Mouse (Mus musculus) granulocyte monocyte progenitor cell, adult 5-6 weeks (primary cell): ENCODE measurements around the gene Meox1. TPM values are rescaled to one million over a fixed set of nuclear protein-coding genes. Genes with fewer than 3 reads are reported as not detected.

Source experiments
- ATAC-seq: replicated peaks from 2 replicates; pipeline ENCODE4 v1.8.0; 2016; ENCODE audit warnings: mild to moderate bottlenecking, moderate TSS enrichment, inconsistent platforms; ENCODE audit not compliant: poor library complexity, severe bottlenecking
- total RNA-seq, 2 experiments: library from RNA; stranded (forward) in 1 of 2; stranded (reverse) in 1 of 2; fragments of 200-712, 200-1000 nt in 1 of 2; fragments of >200 nt in 1 of 2; fragmentation: Nextera tagmentation in 1 of 2; gene quantifications; 2 replicates each; pipeline ENCODE4 v1.2.3; 2014 to 2017

Meox1 gene
- total RNA-seq, 2 experiments from 2014 or later, result not detected

DNA sequence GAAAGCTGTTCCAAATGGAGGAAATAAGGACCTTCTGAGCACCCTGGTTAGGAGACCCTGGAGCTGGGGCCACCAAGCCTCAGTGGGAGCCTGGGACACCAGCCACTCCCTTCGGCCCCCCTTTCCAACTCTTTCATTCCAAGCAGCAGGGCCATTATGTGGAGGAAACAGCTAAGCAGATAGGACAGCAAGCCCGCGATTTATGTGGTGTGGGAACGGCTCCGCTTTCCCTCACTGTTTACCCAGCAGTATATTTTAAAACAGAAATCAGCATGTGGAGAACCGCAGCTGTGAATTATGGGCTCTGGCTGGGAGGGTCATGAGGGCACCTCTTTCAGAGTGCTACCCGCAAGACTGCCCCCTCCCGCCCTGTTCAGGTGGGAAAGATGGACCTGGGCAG, 7.1 kb upstream of the Meox1 start:
- ATAC-seq, result no peak

DNA sequence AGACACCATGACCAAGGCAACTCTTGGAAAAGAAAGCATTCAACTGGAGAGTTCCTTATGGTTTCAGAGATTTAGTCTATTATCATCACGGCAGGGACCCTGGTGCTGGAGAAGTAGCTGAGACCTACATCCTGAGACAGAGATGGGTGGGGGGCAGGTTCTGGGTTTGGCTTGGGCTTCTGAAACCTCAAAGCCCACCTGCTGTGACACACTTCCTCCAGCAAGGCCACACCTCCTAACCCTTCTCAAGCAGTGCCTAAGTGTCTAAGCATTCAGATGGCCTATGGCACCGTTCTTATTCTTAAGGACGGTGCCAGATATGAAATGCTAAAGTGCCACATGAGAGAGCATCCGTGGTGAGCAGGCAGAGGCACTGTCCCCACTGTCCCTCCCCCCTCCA, 4.2 kb upstream of the Meox1 start:
- ATAC-seq, result no peak

DNA sequence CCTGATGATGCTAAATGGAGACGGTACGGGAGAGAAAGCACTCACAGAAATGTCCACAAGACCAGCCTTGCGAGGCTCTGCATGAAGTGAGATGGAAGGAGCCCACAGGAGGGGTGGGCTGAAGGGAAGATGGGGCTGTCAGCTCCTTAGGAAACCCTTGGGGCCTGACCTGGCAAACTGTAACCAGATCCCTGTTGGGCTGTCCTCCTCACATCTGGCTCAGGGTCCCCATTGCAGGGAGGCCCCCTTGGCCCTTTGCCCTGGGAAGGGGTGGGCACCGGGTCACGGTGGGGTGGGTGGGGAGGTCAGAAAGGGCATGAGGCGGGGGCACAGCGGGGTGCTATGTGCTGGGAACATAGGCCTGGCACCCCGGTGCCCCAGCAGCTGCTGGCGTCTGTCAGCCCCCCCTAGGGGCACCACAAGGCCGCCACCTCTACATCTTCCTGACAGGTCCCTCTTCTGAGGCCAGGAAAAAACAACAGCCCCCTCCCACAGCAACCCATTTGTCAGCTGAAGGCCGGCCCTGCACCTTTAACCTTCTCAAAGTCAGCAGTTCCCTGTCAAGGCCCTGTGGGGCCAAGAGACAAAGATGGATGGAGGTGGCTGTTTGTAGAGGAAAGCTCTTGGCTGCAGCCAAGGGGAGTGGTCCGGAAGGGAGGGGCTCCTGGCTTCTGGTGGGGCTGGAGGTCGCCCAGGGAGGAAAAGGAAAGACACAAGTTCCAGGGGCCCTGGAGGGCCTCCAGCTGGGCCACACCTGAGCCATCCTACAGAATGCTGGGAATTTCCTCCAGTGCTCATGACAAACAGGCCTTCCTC, 2.6 kb upstream of the Meox1 start:
- no peak for ATAC-seq

DNA sequence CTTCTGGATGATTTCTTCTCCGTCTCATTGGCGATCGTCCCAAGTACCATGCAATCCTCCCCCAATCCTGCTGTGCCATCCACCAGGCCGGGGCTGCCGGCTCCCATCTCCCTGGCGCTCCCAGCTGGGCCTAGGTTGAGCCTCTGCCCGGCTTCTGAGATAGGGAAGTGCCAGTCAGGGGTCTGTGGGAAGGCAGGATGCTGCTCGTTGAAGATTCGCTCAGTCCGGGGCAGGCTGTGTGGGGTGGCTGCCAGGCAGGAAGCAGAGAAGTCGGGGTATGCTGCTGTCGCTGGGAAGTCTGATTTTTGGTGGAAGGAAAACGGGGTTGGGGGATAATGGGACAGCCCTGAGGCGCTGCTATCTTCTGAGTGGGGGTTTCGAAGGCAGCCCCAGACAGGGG, 614 bp downstream of the Meox1 start:
- ATAC-seq, result no peak

DNA sequence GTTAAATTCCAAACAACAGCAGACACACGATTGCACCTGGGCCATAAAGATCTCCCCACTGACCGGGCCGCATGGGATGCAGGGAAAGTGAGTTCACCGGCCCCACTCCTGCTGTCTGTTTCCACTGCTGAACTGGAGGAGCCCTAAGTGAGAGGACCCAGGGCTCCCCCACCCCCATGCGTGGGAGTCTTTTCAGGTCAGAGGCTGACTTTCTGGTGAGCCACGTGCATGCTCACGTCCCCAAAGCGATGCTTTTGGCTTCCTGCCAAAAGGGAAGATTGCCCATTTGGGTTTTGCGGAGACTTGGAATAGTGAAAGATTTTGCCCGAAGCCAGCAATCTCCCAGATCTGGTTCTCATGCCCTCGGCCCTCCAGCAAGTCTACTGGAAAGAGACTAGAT, 2.7 kb downstream of the Meox1 start:
- ATAC-seq, result no peak

DNA sequence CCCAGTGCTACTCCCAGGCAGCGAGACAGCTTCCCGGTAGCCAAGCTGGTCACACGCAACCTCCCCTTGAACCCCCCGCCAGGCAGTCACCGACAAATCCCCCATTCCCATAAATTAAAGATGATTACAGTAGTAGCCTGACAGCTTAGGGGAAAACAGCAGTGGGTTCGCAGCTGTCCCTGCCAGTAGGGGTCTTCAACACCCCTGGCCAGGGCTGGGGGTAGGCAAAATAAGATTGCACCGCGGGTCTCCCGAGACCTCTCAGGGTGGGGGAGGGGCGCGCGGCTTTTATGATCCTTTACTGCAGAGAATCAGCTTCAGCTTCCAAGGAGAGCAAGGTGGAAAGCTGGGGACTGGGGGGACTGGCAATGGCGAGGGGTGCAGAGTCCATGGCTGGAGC, 4.4 kb downstream of the Meox1 start:
- ATAC-seq, result no peak

DNA sequence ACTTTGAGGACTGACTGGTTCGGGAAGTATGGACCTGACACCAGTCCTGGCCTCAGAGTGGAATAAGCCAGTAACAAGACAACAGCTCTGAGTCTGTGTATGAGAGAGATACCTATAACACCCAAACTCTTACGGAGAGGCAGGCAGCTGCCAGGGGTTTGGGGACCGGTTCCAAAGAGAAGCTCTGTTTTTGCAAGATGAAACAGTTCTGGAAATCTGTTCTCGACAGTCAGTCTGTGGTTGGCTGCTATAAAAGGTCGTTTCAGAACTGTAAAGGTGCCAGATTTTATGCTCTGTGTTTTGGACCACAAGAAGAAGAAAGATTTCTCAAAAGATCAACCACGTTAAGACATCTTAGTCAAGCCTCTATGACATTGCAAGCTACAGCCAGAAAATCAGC, 5.4 kb downstream of the Meox1 start:
- ATAC-seq, result no peak

DNA sequence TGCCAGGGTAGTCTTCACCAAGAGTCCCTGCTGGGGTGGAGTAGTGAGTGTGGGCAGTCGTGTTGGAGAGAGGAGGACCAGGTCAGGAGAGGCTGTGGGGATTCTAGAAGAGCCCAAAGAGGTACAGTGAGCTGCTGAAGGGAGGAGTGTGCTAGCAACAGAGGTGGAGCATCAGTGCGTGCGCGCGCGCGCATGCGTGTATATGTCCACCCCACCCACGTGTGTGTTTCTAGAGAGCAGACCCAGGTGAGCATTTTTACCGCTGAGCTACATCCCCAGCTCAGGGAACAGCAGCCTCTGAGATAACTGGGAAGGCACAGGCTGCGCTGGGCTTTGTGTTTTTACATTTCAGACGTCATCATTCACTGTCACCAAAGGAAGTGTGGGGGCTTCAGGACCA, 7.7 kb downstream of the Meox1 start:
- ATAC-seq, result no peak

DNA sequence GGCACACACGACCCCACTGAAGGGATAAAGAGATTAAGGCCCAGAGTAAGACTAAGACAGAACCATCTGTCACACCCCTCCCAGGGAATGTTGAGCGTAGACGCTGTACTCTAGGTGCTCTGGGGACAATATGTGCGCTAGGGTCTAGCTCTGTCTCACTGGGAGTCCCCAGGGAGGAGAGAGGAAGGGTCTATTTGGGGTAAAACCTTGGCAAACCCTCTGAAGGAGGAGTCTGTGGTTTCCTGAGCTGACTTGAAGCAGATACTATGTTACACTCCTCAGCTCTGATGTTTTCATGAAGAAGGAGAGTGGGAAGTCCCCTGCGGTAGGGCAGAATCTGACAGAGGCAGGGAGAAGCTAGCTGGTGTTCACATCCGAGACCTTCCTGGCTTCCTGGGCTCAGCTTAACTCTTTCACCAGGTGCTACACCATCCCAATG, 8.3 kb downstream of the Meox1 start:
- no peak for ATAC-seq

DNA sequence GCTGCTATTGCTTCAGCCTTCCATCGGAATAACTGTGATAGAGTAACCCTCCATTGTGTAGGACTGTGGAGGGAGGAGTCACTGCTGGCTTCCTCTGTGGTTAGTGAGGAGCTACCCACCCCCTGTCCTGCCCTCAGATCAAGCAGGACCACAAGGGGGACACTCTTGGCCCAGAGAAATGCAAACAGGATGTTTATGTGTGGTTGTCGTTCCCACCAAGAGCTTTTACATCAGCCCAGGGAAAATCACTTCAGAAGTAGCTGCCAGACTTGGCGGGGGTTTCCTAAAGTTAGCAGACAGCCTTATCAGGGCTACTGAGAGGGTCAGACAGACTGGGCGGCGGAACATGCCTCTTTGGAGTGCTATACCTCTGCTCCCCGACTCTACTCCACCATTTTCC, 8.9 kb downstream of the Meox1 start:
- ATAC-seq, result peak; percentile 64

DNA sequence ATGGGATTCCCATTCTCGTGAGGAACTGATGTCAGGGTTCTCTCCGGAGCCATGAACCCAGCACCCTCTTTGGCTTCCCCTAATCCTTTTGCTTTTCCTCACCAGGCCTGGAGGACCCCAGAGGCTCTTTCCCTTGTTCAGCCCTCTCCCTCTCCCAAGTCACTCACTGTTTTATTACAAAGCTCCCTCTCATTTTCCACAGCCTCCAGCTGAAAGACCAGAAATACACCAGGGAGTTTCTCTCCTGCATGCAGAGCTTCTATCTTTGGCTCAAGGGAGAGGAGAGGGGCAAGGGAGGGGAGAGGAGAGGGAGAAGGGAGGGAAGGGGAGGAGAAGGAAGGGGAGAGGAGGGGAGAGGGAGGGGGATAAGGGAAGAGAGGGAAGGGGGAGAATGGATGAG, 10.3 kb downstream of the Meox1 start:
- ATAC-seq, result no peak

DNA sequence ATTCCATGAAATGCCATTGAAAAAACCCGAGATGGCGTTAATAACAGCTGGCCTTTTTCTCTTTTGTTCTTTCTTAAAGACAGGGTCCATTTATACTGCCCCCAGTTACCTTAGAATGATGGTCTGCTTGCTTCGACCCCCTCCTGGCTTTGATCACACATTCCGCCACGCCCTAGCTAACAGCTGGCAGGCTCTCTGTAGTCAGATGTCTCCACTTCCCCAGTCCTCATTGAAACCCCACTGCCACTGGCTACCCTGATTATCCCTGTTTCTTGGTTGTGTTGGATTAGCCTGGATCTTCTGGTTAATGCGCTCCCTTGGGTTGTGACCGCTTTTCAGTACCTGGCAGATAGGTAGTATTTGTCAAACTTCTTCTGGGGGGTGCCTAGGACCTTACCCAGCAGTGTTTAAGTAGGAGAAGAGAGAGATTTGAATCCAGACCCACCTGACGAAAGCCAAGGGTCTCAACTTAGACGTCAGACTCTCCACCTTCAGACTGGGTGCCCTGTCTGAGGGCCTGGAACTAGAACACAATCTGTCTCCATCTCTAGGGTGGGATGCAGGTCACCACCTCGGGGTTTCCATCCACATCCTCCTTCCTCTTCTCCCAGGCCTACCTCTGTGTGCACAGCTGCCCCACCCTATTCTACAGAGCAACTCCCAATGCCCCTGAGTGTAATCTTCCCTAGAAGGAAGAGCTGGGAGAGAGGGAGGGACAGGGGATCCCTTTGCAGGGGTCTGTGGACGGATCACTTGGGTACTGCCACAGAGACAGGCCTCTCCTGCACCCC, 11.5 kb downstream of the Meox1 start:
- no peak for ATAC-seq

DNA sequence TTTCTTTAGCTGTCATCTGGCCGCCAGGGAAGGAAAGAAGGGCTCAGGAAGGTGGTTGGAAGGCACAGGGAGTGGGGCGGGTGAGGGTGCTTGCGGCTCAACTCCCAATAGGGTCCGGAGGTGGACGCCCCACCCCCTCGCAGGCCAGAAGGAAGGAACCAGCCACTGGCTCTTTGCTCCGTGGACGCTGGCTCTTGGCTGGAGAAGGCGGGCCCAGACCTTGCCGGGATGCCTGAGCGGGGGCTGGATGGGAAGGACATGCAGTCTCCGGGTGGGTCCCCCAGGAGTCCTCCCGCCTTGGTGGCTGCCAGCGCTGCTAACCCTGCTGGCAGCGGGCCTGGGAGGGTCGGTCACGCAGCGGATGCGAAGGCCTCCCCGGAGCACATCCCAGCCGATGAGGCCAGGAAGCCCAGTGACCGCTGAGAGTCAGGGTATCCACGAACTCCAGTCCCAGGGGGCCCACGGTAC, 12.5 kb downstream of the Meox1 start:
- peak; percentile 69 for ATAC-seq

DNA sequence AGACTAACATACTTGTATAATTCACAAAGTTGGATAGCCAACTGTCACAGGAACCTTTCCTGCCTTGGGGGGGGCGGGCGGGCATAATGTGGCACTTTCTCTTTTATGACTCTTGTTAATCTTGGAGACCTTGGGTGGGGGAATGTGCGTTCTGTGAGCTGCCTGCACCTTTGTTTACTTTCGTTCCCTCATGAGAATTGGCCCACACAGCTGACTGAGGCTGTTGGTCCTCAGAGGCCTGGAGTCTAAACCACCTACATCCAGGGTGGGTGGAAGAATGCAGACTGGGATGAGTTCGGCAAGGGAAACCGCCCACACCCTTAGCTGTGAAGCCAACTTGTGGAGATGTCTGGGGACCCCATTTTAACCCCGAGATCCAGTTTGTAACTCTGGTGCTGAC, 13.0 kb downstream of the Meox1 start:
- no peak for ATAC-seq

DNA sequence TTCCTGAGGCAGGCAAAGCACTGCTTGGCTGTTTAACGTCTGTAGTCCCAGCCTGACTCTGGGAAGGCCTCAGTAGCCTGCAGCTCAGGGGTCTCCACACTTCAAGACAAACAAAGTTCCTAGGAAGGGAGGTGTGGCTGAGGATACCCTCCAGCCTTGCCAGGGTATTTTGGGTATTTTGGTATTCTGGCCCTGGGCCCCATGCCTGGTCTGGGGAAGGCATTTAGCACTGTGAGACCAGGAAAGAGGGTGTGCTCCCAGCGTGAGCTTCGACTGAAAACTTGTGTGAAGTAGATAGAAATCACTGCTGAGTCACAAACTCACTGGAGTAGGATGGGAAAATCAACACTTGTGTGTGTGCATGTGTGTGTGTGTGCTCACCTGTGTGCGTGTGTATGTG, 14.5 kb downstream of the Meox1 start:
- ATAC-seq, result no peak

DNA sequence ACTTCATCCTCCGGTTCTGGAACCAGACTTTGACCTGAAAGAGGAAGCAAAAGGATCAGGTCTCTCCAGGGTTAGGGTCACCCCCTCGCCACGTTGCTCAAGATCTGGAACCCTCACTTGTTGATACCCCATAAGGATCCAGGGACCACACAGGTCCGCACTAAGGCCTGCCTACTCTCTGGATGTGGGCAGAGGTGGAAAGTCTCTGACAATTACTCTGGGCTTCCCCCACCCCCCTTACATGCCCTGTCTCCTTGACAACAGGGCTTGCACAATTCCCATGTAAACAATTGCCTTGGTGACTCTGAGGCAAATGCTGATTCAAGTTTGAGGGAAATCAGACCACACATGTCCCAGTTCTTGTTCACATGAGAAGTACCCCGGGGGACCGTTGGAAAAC, 15.5 kb downstream of the Meox1 start:
- peak; percentile 62 for ATAC-seq

DNA sequence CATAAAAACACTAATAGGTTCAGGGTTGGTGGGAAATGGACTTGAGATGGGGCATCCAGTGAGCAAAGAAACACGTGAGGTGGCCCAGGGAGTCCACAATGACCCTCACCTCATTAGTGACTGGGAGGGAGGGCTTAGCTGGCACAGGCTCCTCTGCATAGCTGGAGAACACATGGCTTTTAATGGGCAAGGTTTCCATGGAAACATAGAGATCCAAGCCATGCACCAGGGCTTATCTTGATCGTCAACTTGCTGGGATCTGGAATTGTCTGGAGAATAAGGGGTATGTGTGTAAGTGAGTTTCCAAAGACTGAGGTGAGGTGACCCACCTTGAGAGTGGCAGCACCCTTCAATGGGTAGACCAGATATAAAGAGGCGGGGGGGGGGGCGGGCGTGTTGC, 19.2 kb downstream of the Meox1 start:
- no peak for ATAC-seq

DNA sequence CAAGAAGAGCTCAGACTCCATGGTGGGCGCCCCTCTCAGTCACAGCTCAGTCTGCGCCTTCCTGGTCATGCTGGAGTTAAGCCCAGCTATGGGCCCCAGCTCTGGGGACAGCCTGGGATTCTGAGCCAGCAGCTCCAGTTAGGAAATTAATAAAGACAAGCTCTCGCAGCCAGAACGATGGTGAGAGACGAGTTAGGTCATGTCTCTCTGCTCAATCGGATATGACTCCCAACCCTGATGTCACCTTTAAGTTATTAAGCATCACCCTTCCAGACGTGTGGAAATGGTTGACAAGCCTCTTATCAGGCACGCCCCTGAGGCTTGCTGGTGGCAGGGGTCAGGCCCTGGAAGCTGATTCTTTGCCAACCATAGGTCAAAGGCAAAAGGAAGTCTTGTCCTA, 20.3 kb downstream of the Meox1 start:
- no peak for ATAC-seq

DNA sequence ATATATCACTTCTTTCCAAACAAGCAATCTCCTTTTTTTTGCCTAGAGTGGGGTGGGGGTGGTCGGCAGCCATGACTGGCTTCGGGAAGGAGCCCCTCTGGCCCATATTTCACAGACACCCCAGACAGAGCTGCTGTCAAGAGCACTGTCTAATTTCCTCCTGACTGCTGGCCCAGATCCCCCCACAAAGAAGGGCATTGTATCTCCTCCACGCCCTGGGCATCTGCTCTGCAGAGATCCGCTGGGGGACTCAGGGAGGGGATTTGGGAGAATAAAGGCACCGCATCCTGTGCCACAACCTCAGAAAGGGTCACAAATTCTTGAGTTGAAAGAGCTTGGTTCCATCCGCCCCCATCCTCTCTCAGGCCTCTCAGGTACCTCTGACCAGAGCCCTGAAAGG, 22.7 kb downstream of the Meox1 start:
- no peak for ATAC-seq

DNA sequence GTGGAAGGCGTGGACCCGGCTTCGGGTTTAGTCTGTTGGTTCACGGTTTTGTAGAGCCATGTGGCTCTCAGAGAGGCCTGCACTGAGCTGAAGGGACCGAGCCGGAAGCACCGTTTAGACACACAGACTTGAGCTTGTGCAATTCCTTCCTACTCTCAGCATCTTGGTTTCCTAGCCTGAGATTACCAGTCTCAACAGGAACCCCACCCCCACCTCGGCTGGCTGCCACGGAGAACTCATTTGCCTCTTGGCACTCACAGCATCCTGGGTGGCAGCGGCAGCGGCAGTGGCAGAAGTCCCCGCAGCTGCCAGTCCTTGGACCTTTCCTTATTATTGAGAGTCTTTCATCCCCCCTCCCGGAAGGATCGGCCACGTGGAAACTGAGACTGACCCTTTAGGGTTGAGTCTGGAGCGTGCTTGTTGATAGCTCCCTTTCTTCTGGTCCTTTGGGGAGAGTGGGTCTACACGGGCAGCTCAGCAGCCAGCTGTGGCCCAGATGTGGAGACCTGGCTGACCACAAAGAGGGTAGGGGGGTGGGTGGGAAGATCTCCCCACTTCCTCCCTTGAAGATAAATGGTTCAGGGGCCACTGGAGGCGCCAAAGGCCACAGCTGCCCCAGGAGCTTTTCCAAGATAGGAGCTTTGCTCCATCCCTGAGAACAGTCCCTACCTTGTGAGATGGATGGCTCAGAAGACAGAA, 24.0 kb downstream of the Meox1 start:
- ATAC-seq, result peak; percentile 97

DNA sequence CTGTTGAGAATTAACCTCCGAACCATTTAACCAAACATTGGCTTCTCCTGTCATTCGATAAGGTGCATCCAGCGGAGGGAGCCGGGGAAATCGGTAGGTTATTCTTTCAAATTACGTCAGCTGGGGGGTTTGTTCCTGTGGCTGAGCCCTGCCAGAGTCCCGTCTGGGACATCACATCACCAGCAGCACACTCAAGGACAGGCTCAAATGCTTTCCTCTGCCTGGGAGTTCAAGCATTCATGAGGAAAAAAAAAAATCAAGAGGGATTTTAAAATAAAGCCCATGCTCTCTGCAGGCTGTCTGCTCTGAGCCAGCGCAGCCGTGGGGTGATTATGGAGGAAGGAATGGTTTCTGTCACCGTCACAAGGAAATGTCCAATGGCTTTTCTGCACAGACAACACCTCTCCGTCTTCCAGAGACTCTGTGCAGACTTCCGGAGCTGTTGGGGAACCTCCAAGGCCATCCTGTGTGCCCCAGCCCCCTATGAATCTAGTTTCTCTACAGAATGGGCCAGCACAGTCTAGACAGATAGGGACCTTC, 26.6 kb downstream of the Meox1 start:
- no peak for ATAC-seq
